Mouse (Mus musculus): ENCODE results near the gene Zfp260.
"Not testable (repeated sequence)": the region's sequence is repeated elsewhere in the genome, so short reads cannot be mapped to it uniquely, and the experiment has no call there.

Zfp260 gene

GRCm38 (mm10) chr7:30094646-30095429 is at the start of gene Zfp260:
TSS of gene Zfp260 (plus strand) at chr7:30094777.
- peak; percentile 91 for DNase-seq

GRCm38 (mm10) chr7:30048126-30048525 is 46.5 kb upstream of the Zfp260 start:
- no peak for DNase-seq

GRCm38 (mm10) chr7:30050882-30051548 is 43.6 kb upstream of the Zfp260 start, which contains the start of gene Zfp14:
TSS of gene Zfp14 (minus strand) at chr7:30051380.
- peak; percentile 93 for DNase-seq

- DNase-seq = no peak
Measured at GRCm38 (mm10) chr7:30053591-30053990, 41.0 kb upstream of the Zfp260 start.

GRCm38 (mm10) chr7:30060341-30060740 is 34.2 kb upstream of the Zfp260 start:
- no peak for DNase-seq

GRCm38 (mm10) chr7:30062478-30062877 is 32.1 kb upstream of the Zfp260 start:
- no peak for DNase-seq

- no peak for DNase-seq
Measured at GRCm38 (mm10) chr7:30064622-30065021, 30.0 kb upstream of the Zfp260 start.

- peak; percentile 90 for DNase-seq
Measured at GRCm38 (mm10) chr7:30072146-30073028, 22.2 kb upstream of the Zfp260 start, which contains the start of gene Zfp82. TSS of gene Zfp82 (minus strand) at chr7:30072900.

GRCm38 (mm10) chr7:30086524-30086923 is 8.1 kb upstream of the Zfp260 start:
- no peak for DNase-seq

GRCm38 (mm10) chr7:30089405-30089804 is 5.2 kb upstream of the Zfp260 start:
- peak; percentile 50 for DNase-seq

GRCm38 (mm10) chr7:30090092-30090969 is 4.2 kb upstream of the Zfp260 start, which contains the start of the genes Gm26920 and Zfp566:
TSS of gene Gm26920 (minus strand) at chr7:30090410.
TSS of gene Zfp566 (minus strand) at chr7:30090527.
- peak; percentile 98 for DNase-seq

- no peak for DNase-seq
Measured at GRCm38 (mm10) chr7:30090970-30091585, 3.5 kb upstream of the Zfp260 start.

GRCm38 (mm10) chr7:30092666-30093065 is 1.9 kb upstream of the Zfp260 start:
- DNase-seq = no peak

- DNase-seq = peak; percentile 62
Measured at GRCm38 (mm10) chr7:30093918-30094415, 610 bp upstream of the Zfp260 start.

GRCm38 (mm10) chr7:30095551-30096125 is 1.1 kb downstream of the Zfp260 start:
- no peak for DNase-seq

GRCm38 (mm10) chr7:30099297-30099696 is 4.7 kb downstream of the Zfp260 start:
- DNase-seq = peak; percentile 81

- DNase-seq = no peak
Measured at GRCm38 (mm10) chr7:30116076-30116475, 21.5 kb downstream of the Zfp260 start.

GRCm38 (mm10) chr7:30117935-30118334 is 23.4 kb downstream of the Zfp260 start:
- not testable (repeated sequence) for DNase-seq

- peak; percentile 93 for DNase-seq
Measured at GRCm38 (mm10) chr7:30121308-30122187, 27.0 kb downstream of the Zfp260 start, which contains the start of gene Zfp382. TSS of gene Zfp382 (plus strand) at chr7:30121942.

GRCm38 (mm10) chr7:30122188-30122530 is 27.6 kb downstream of the Zfp260 start:
- no peak for DNase-seq

Measured in cerebellum, adult 9-11 months (tissue).